Mouse (Mus musculus) hindlimb bud, embryonic 11.5 days (tissue): ENCODE measurements around the gene Gm8439.
"Not testable (repeated sequence)": the region's sequence is repeated elsewhere in the genome, so short reads cannot be mapped to it uniquely, and the experiment has no call there.

Source experiments
- DNase-seq: peaks from one replicate; pipeline ENCODE4 v3.0.0-alpha.2; 2012; ENCODE audit warnings: low read depth, low spot score; ENCODE audit errors: extremely low spot score

The Gm8439 gene

GRCm38 (mm10) chr4:120588445-120588844 is at the start of gene Gm8439:
Gene Gm8439, plus strand, starts transcription at chr4:120588745.
- DNase-seq: no peak

- DNase-seq: no peak
These were observed 43.6 kb upstream of the Gm8439 start for GRCm38 (mm10) chr4:120544896-120545295.

GRCm38 (mm10) chr4:120556592-120556991 is 32.0 kb upstream of the Gm8439 start:
- DNase-seq: no peak

- DNase-seq: no peak
These were observed 22.8 kb upstream of the Gm8439 start for GRCm38 (mm10) chr4:120565726-120566125.

GRCm38 (mm10) chr4:120568005-120568404 is 20.5 kb upstream of the Gm8439 start:
- DNase-seq: no peak

- no peak for DNase-seq
These were observed 19.5 kb upstream of the Gm8439 start for GRCm38 (mm10) chr4:120569025-120569424.

GRCm38 (mm10) chr4:120569486-120570437 is 18.8 kb upstream of the Gm8439 start, which contains the start of gene Ctps:
Gene Ctps, minus strand, starts transcription at chr4:120570276.
- DNase-seq: peak; percentile 70

GRCm38 (mm10) chr4:120570438-120571069 is 18.0 kb upstream of the Gm8439 start:
- DNase-seq: peak; percentile 22

- no peak for DNase-seq
These were observed 17.5 kb upstream of the Gm8439 start for GRCm38 (mm10) chr4:120571070-120571464.

- DNase-seq: no peak
These were observed 16.9 kb upstream of the Gm8439 start for GRCm38 (mm10) chr4:120571691-120572090.

- no peak for DNase-seq
These were observed 7.7 kb upstream of the Gm8439 start for GRCm38 (mm10) chr4:120580894-120581293.

GRCm38 (mm10) chr4:120581711-120582110 is 6.8 kb upstream of the Gm8439 start:
- no peak for DNase-seq

- DNase-seq: no peak
These were observed 1.6 kb upstream of the Gm8439 start for GRCm38 (mm10) chr4:120586986-120587385.

- DNase-seq: no peak
These were observed 525 bp downstream of the Gm8439 start for GRCm38 (mm10) chr4:120589070-120589469.

GRCm38 (mm10) chr4:120589815-120590422 is 1.4 kb downstream of the Gm8439 start:
- DNase-seq: peak; percentile 68

- no peak for DNase-seq
These were observed 2.4 kb downstream of the Gm8439 start for GRCm38 (mm10) chr4:120590973-120591372.

GRCm38 (mm10) chr4:120596210-120596609 is 7.7 kb downstream of the Gm8439 start:
- DNase-seq: not testable (repeated sequence)

- DNase-seq: no peak
These were observed 10.4 kb downstream of the Gm8439 start for GRCm38 (mm10) chr4:120598922-120599321.

GRCm38 (mm10) chr4:120601774-120602173 is 13.2 kb downstream of the Gm8439 start:
- DNase-seq: no peak

- DNase-seq: no peak
These were observed 14.1 kb downstream of the Gm8439 start for GRCm38 (mm10) chr4:120602669-120603068.

GRCm38 (mm10) chr4:120606941-120607340 is 18.4 kb downstream of the Gm8439 start:
- no peak for DNase-seq

- DNase-seq: no peak
These were observed 22.5 kb downstream of the Gm8439 start for GRCm38 (mm10) chr4:120611005-120611404.
